Mouse (Mus musculus) neural tube, embryonic 10.5 days (tissue): ENCODE results near the gene Sema3c.
"Not testable (repeated sequence)": the region's sequence is repeated elsewhere in the genome, so short reads cannot be mapped to it uniquely, and the experiment has no call there.

Experiments used
- DNase-seq: peaks from one replicate; pipeline ENCODE4 v3.0.0-alpha.2; 2017; ENCODE audit warnings: low spot score; ENCODE audit errors: extremely low spot score

Sema3c gene

DNA sequence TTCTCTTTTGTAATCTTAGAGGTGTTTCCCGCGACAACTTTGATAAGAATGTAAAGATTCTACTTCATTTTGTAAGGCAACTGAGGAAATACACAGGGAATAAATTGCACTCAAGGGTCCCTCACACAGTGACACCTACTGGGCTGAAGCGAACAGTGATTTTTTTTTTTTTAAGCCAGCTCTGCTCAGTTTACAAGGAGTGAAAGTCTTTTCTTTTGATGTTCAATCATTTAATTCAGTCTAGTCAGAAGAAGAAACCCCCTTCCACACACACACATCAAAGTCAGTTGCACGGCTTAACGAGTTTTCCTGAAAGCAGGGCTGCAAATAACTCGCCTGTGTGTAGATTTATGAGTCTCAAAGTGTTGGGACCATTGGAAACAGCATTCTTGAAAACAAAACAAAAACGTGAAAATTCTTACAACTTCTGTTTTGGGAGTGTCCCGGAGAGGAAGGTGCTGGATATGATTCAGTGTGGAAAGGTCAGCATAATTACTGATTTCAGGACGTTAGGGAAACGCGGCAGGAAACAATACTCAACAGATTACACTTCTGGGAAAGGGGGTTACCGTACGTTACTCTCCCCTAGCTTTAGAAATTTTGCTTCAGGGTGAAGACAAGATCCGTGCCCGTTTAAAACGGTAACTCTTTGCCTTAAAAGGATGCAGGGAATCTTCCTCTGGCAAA is at the start of gene Sema3c:
Gene Sema3c (plus strand): TSS at position 588 of the 687 bp plus-strand sequence.
- DNase-seq: peak; percentile 23

- DNase-seq: not testable (repeated sequence)
These were observed 42.9 kb upstream of the Sema3c start for GRCm38 (mm10) chr5:17531165-17531564.

DNA sequence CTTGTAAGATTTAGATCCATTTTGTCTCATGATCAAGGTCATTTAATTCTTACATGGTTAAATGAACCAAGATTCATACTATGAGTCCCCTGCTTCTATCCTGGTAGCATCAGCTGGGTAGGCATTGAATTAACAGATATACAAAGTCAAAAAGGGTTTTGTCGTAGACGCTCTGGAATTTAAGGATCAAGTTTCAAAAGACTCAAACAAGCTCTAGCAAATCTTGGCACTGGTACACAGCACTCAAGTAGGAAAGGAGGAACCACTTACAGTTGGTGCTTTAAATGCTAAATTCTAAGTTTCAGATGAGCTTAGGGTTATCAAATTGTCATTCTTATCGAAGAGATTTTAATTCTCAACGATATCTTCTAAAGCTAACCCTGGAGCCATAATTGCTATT is 30.9 kb upstream of the Sema3c start:
- DNase-seq: no peak

GRCm38 (mm10) chr5:17544904-17545449 is 29.1 kb upstream of the Sema3c start:
- DNase-seq: no peak

GRCm38 (mm10) chr5:17551693-17552092 is 22.4 kb upstream of the Sema3c start:
- no peak for DNase-seq

GRCm38 (mm10) chr5:17556073-17556473 is 18.0 kb upstream of the Sema3c start:
- DNase-seq: no peak

GRCm38 (mm10) chr5:17556715-17557265 is 17.3 kb upstream of the Sema3c start:
- DNase-seq: no peak

GRCm38 (mm10) chr5:17571571-17571970 is 2.5 kb upstream of the Sema3c start:
- DNase-seq: no peak

GRCm38 (mm10) chr5:17574413-17575182 is 517 bp downstream of the Sema3c start:
- DNase-seq: peak; percentile 85

- DNase-seq: no peak
These were observed 1.1 kb downstream of the Sema3c start for GRCm38 (mm10) chr5:17575183-17575495.

DNA sequence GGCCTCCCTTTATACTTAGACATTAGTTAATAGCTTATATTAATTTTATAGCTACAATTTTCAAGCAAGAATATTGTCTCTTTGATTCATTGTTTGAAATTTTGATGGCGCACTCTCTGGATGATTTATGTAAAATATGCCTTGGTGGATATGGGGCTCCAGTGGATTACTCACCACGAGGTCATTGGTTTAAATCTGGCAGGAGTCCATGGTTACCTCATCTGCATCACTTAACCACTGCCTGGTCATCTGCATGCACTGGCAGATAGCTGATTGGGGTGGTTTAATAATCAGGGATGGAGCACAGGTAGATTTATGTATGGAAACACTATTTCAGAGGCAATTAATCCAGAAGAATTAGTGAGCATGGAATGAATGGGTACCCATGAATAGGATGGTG is 2.0 kb downstream of the Sema3c start:
- DNase-seq: no peak

DNA sequence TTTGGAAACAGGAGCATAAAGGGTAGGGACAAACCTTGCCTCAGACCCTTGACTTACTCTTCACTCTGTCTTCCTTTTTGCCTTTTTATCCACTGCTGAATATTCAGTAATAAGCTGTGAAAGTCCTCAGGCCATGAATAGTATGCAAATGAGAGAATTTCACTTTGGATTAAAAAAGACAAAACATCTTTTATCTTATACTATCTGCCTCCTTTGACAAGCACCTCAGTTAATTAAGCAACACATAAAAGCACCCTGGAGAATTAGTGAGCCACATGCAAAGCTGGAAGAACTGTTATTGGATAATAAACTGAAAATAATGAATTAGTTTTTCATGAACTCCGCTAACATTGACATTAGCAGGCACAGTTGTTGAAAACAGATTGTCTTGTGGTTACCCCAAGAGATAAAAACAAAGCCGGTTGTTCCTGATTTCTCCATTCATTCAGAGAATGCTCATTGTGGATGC is 8.0 kb downstream of the Sema3c start:
- DNase-seq: no peak

GRCm38 (mm10) chr5:17584299-17584945 is 10.3 kb downstream of the Sema3c start:
- no peak for DNase-seq

DNA sequence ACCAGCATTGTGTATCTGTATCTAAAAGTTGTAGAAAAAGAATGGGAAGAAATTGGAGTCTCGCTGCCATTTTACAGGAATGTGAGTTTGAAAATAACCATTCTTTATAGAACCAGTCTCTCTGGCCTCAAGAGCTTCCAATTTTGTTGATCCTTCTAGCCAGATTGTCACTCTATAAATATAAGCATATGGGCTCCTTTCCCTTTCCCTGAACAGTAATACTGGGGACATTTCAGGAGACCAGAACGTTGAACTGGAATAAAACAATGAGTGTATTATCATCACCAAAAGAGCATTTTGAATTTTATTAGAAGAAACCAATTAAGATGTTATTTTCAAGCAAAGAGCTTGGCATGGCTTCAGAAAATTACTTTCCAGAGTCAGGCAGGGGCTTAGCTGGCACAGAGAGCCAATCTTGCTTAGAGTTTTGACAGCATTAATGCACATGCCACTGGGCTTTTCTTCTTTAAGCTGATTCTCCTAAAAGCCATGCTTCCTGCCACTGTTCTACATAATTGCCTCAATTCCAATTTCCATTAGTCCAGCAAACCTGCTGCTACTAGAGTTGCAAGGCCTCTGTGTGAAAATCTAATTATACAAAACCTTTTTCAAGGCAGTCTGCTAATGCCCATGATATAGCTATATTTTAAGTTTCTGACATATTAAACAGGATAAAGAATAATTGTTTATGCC is 12.6 kb downstream of the Sema3c start:
- no peak for DNase-seq

GRCm38 (mm10) chr5:17591908-17592307 is 17.8 kb downstream of the Sema3c start:
- DNase-seq: no peak

DNA sequence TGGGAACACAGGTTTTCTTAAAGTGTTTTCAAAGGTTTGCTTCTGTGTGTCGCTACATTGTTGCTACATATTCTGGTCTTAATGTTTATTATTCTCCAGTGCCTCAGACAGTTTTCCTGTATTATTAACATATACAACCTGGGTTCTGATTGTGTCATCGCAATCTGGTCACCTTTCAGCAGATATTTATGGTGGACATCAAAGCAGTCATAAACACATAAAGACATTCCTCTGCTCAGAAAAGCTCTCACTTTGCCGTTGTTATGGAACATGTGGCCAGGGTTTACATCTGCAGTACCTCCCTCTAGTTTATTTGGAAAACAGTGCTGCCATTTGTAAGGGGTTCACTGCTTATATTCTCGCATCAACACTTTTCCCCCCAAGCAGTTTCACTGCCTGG is 27.6 kb downstream of the Sema3c start:
- no peak for DNase-seq

- DNase-seq: no peak
These were observed 46.5 kb downstream of the Sema3c start for GRCm38 (mm10) chr5:17620619-17621018.

- no peak for DNase-seq
These were observed 48.5 kb downstream of the Sema3c start for GRCm38 (mm10) chr5:17622564-17622963.

- DNase-seq: peak; percentile 19
These were observed 54.5 kb downstream of the Sema3c start for GRCm38 (mm10) chr5:17628606-17629005.

DNA sequence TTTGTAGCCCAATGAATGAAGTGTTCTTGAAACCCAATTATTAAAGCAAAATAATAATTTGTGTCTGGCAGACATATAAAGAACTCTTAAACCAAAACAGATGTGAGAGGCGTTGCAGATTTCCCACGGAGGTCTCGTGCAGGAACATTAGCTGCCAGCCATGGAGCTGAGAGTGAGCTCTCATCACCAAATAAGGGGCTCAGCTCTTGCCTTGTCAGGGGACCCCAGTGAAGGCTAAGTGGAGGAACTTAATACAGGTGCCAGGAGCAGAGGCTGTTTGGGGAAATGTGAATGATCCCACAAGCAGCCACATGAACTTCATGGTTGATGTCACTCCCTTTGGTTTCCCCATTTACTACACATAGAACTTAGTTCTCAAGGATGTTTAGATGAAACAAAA is 55.5 kb downstream of the Sema3c start:
- DNase-seq: no peak

DNA sequence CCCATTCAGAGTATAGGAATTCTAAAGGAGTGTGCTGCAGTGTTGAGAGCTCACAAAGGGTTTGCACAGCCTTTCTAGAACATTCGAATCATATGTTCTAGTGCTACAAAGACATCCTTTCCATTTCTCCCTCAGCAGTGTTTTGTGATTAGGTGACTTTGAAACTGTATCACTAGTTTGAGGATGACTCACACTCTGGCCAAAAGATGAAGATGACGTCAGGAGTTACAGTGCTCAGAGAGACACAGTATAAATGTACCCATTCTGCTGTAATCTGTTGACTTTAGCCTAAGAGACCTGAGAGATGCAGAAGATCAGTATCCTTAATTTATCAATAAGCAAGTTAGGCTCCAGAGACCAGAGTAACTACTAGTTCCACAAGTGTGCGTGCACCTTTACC is 65.4 kb downstream of the Sema3c start:
- DNase-seq: no peak
